10 mouse cellular contexts compared by ENCODE assay signal in genomic region chr4:45054862-45055261, GRCm38 (mm10). TPM values are rescaled to one million over a fixed set of nuclear protein-coding genes. Genes with fewer than 3 reads are reported as not detected.
DNase-seq lines count a peak whose midpoint lies in the region; ATAC-seq and TF ChIP-seq lines count a peak whose summit lies in the region.
"Had no signal": no experiment of that assay in that cellular context is flagged by ENCODE, and none has a peak within 500 bp of the region (broad histone marks: within the 10 kb centered on the region; RNA-seq: fewer than 3 reads in every experiment).

No protein-coding gene starts in this region.

- TF ChIP-seq CTCF in left cerebral cortex, adult 2 months (IDR thresholded peaks at IDR 0.05), result peak; percentile 63

- no peak overlapping the region for H3K27ac ChIP-seq in left cerebral cortex, adult 2 months
- H3K27ac ChIP-seq: embryonic facial prominence, embryonic 13.5 days; liver, embryonic 15.5 days had no signal

- intact Hi-C loops in left cerebral cortex, adult 2 months (cut with DNase I), result no loop called here

- peak; percentile 80 to 81; a peak in 3 of 4 replicates for ATAC-seq in hematopoietic stem cell, adult 5-6 weeks (replicated peaks in 1 of 2; ENCODE audit: insufficient read depth in 1 of 2, low FRiP score in 2 of 2, low TSS enrichment in 1 of 2, low read depth in 1 of 2, poor library complexity in 2 of 2, severe bottlenecking in 2 of 2)

- DNase-seq in embryo, embryonic 11 days, result peak; percentile 12
- no peak for DNase-seq in embryo, embryonic 9.5 days (ENCODE audit: extremely low spot score)
- no peak for DNase-seq in left cerebral cortex, adult 2 months (ENCODE audit: extremely low spot score in 1 of 2, low spot score in 2 of 2)
- DNase-seq in left cerebral cortex, adult 8-10 months (ENCODE audit: low spot score in 2 of 2), result no peak
- peak; percentile 13 for DNase-seq in MN1 (ENCODE audit: low spot score)
- DNase-seq in layer of hippocampus, adult 9-11 months, result no peak
- no peak for DNase-seq in frontal cortex, postnatal 14 days (ENCODE audit: low spot score in 2 of 2)

- no peak overlapping the region for H3K4me3 ChIP-seq in left cerebral cortex, adult 2 months
- H3K4me3 ChIP-seq: embryonic facial prominence, embryonic 13.5 days; liver, embryonic 15.5 days had no signal

RNA-seq across cellular contexts. Expression of gene Fbxo10, which starts 29.5 kb away (rescaled TPM):
- total RNA-seq in left cerebral cortex, adult 2 months (2021), result 10 to 100 TPM; 33.1 to 34.8 TPM
- total RNA-seq in left cerebral cortex, adult 8-10 months (2022), result 10 to 100 TPM; 30.5 to 33.5 (median 31.9) TPM
- total RNA-seq in hematopoietic stem cell, adult 5-6 weeks (2017), result 5.2 and 7.8 TPM in 2 replicates

RNA-seq across cellular contexts. Expression of gene Polr1e, which starts 36.5 kb away (rescaled TPM):
- 10 to 100 TPM; 10.1 to 10.3 TPM for total RNA-seq in left cerebral cortex, adult 2 months (2021)
- 10 to 100 TPM in 3 of 4 experiments, 1 to 10 TPM in 1; 9.4 to 13.8 (median 12.4) TPM for total RNA-seq in left cerebral cortex, adult 8-10 months (2022)
- total RNA-seq in hematopoietic stem cell, adult 5-6 weeks (2017), result 46.3 and 52.5 TPM in 2 replicates

RNA-seq across cellular contexts. Expression of gene Zbtb5, which starts 42.6 kb away (rescaled TPM):
- 1 to 10 TPM; 7.8 to 8.3 TPM for total RNA-seq in left cerebral cortex, adult 2 months (2021)
- total RNA-seq in left cerebral cortex, adult 8-10 months (2022), result 10 to 100 TPM in 1 of 4 experiments, 1 to 10 TPM in 3; 8.5 to 10.3 (median 9.5) TPM
- 12.5 and 13.6 TPM in 2 replicates for total RNA-seq in hematopoietic stem cell, adult 5-6 weeks (2017)

RNA-seq across cellular contexts. Expression of gene Tomm5, which starts 53.1 kb away (rescaled TPM):
- total RNA-seq in left cerebral cortex, adult 2 months (2021), result 10 to 100 TPM; 64.9 to 72.4 TPM
- total RNA-seq in left cerebral cortex, adult 8-10 months (2022), result 10 to 100 TPM; 51.0 to 66.8 (median 61.3) TPM
- 132 and 175 TPM in 2 replicates for total RNA-seq in hematopoietic stem cell, adult 5-6 weeks (2017)

Comparison
In these comparisons a context has a peak if more than half of its experiments do, and no peak if none do; other contexts are left out.
1. DNase-seq: peak in embryo, embryonic 11 days (single experiment) and MN1 (single experiment); none in embryo, embryonic 9.5 days (single experiment), left cerebral cortex, adult 2 months (0 of 2), left cerebral cortex, adult 8-10 months (0 of 2), layer of hippocampus, adult 9-11 months (single experiment) and frontal cortex, postnatal 14 days (0 of 2).